Mouse (Mus musculus): Measurements from ENCODE around the gene Cenpa.

DNA sequence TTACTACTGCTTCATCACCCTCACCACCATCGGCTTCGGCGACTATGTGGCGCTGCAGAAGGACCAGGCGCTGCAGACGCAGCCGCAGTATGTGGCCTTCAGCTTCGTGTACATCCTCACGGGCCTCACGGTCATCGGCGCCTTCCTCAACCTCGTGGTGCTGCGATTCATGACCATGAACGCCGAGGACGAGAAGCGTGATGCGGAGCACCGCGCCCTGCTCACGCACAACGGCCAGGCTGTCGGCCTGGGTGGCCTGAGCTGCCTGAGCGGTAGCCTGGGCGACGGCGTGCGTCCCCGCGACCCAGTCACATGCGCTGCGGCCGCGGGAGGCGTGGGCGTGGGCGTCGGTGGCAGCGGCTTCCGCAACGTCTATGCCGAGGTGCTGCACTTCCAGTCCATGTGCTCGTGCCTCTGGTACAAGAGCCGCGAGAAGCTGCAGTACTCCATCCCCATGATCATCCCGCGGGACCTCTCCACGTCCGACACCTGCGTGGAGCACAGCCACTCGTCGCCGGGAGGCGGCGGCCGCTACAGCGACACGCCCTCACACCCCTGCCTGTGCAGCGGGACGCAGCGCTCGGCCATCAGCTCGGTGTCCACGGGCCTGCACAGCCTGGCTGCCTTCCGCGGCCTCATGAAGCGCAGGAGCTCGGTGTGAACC is 44.3 kb upstream of the Cenpa start:
- no peak for TF ChIP-seq POLR2A (IDR thresholded peaks at IDR 0.05; ENCODE audit: low read depth, low read length)
- no peak for TF ChIP-seq CTCF (conservative IDR thresholded peaks at IDR 0.05; ENCODE audit: insufficient read depth, insufficient read length, low read depth, low read length)

Data from kidney, adult 2 months (tissue).